Mouse (Mus musculus): ENCODE measurements around the gene Zfp362. TPM values are rescaled to one million over a fixed set of nuclear protein-coding genes. Genes with fewer than 3 reads are reported as not detected.

The Zfp362 gene
- polyA plus RNA-seq, 1 experiment from 2014 or later: 18.2 TPM

DNA sequence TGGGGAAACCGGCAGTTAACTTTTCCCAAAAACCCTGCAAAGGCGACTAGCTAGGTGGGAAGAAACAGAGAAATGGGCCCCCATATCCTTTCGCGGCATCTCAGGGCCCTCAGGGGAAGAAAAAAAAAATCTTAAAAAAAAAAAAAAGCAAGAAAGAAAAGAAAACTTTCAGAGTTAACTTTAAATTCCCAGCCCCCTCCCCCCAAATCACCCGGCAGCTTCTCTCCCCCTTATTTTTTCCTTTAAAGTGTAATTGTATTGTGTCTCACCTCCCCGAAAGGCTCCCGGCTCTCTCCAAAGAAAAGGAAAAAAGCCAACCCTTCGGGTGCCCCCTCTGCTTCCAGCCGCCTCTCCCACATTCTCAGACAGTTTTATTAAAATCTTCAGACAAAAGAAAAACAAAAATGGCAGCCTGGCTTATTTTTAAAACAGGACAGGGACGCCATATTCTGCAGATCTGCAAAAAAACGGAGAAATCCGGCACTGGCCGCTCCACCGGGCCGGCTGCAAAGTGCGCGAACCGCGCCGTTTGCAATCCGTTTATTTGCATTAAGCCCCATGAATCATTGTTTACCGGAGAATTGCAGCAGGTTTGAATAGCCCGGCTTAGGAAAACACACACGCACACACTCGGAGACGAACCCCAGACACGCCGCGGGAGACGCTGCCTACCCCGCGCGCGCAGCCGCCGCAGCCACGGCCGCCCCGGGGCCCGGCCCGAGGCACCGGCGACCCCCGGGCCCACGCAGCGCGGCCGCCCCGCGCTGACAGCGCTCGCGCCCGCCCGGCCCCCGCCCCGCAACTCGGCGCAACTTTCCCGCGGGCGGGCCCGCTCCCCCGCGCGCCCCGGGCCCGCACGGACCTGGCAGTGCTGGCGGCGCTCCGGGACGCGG is 449 bp downstream of the Zfp362 start:
- H3K4me2 ChIP-seq (ENCODE audit: low read depth, low read length): peak overlapping the region; percentile 96
- under 1% methylated on average over 67 of the region's 74 CpGs for WGBS
- H3K4me1 ChIP-seq (ENCODE audit: control insufficient read depth, insufficient read depth, low read length): peaks cover 40% of the 10 kb centered on the region
- no peaks in the 10 kb centered on the region for H3K36me3 ChIP-seq (ENCODE audit: control insufficient read depth, insufficient read depth)
- H3K9me3 ChIP-seq (replicated peaks; ENCODE audit: control insufficient read depth, low read length): no peaks in the 10 kb centered on the region
- peak; percentile 12; the same call in 1 of the 2 replicates for ATAC-seq (replicated peaks; ENCODE audit: extremely low read depth, insufficient read depth, low FRiP score)
- peak overlapping the region; percentile 95 for H3K27ac ChIP-seq (ENCODE audit: low read length)
- peak overlapping the region; percentile 96 for H3K9ac ChIP-seq (ENCODE audit: low read length)
- peak overlapping the region; percentile 76 for H3K4me3 ChIP-seq (ENCODE audit: low read length)
- no peaks in the 10 kb centered on the region for H3K27me3 ChIP-seq (ENCODE audit: control insufficient read depth, insufficient read depth, low read length)

DNA sequence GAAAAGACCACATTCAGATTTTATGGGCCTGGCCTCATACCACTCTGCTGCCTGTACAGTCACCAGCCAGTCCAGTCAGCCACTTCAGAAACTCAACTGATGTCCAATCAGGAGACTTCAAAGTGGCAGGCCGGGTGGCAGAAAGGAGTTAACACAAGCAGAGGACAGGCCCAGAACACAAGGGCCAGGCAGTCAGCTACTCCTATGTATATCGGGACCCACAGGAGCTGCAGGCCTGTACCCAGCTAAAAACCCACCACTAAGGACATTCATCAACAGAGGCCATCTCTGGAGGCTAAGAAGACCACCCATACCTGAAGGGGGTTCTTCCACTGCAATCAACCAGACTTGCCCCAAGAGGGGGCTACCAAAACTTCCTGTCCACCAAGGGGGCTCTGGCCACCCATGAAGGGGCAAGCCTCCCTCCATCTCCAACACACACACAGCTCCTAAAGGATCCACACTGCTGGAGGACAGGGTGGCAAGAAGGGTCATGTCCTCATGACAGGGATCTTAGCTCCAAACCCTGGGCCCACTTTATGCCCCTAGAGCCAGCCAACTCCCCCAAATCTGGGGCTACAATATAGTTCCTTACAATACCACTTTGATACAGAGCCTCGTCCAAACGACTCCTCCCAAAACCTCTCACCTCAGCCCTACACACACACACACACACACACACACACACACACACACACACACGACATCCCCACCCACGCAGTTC is 1.3 kb downstream of the Zfp362 start:
- Histone ChIP-seq H3K36me3 (ENCODE audit: control insufficient read depth, insufficient read depth) (no peaks in the 10 kb centered on the region), H3K27ac (ENCODE audit: low read length) (peak overlapping the region; percentile 95), H3K4me3 (ENCODE audit: low read length) (peak overlapping the region; percentile 76), H3K27me3 (ENCODE audit: control insufficient read depth, insufficient read depth, low read length) (no peaks in the 10 kb centered on the region), H3K9me3 (replicated peaks; ENCODE audit: control insufficient read depth, low read length) (no peaks in the 10 kb centered on the region), H3K4me1 (ENCODE audit: control insufficient read depth, insufficient read depth, low read length) (peaks cover 40% of the 10 kb centered on the region), H3K4me2 (ENCODE audit: low read depth, low read length) (peak overlapping the region; percentile 96), H3K9ac (ENCODE audit: low read length) (peak overlapping the region; percentile 96)
- no peak for ATAC-seq (replicated peaks; ENCODE audit: extremely low read depth, insufficient read depth, low FRiP score)
- WGBS: 5% methylated on average over 6 of the region's 6 CpGs

GRCm38 (mm10) chr4:128803569-128803968 is 2.3 kb downstream of the Zfp362 start:
- WGBS: 57% methylated on average over 5 of the region's 5 CpGs
- peak overlapping the region; percentile 18; the same call in 1 of the 2 replicates for H3K9ac ChIP-seq (ENCODE audit: low read length)
- peak overlapping the region; percentile 96; the same call in 1 of the 2 replicates for H3K4me2 ChIP-seq (ENCODE audit: low read depth, low read length)
- no peaks in the 10 kb centered on the region for H3K36me3 ChIP-seq (ENCODE audit: control insufficient read depth, insufficient read depth)
- peaks cover 40% of the 10 kb centered on the region for H3K4me1 ChIP-seq (ENCODE audit: control insufficient read depth, insufficient read depth, low read length)
- no peaks in the 10 kb centered on the region for H3K9me3 ChIP-seq (replicated peaks; ENCODE audit: control insufficient read depth, low read length)
- no peak overlapping the region for H3K4me3 ChIP-seq (ENCODE audit: low read length)
- H3K27me3 ChIP-seq (ENCODE audit: control insufficient read depth, insufficient read depth, low read length): no peaks in the 10 kb centered on the region
- no peak overlapping the region for H3K27ac ChIP-seq (ENCODE audit: low read length)
- ATAC-seq (replicated peaks; ENCODE audit: extremely low read depth, insufficient read depth, low FRiP score): no peak

DNA sequence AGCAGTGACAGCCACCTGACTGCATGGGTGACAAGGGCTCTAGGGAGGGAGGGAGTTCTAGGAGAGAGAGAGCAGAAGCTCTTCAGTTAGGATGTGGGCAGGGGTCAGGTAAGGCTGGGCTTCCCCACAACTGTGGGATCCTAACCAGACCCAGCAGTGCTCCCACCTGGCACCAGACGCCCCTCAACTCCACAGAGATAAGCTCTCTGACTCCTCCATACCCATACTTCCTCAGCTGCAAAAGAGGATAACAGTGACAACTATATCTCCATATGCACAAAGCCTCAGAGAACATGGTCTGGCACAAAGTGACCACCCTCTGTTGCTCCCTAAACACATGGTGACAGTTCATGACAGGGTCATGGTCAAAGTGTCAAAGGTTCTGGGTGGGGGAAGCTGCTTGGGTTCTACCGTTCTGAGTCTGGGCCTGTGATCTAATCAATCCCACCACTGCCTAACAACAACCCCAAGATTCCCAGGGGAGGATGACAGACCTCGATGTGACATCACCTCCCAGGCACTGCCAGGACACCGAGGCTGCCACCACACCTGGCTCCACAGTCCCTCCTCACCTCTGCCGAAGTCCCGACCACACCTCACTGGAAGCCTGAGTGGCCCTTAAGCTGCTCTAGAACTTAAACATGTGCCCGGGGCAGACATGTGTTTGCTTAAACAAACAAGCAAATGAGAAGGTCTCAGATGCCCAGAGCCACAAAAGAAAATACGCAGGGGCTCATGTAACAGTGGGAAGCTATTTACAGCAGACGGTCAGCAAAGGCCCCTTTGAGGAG is 4.0 kb downstream of the Zfp362 start:
- H3K27me3 ChIP-seq (ENCODE audit: control insufficient read depth, insufficient read depth, low read length): no peaks in the 10 kb centered on the region
- no peak overlapping the region for H3K4me2 ChIP-seq (ENCODE audit: low read depth, low read length)
- H3K4me3 ChIP-seq (ENCODE audit: low read length): no peak overlapping the region
- no peak for ATAC-seq (replicated peaks; ENCODE audit: extremely low read depth, insufficient read depth, low FRiP score)
- no peaks in the 10 kb centered on the region for H3K36me3 ChIP-seq (ENCODE audit: control insufficient read depth, insufficient read depth)
- 0 out of 2 replicates have a peak overlapping the region, but pooled peaks have one; percentile 14 for H3K9ac ChIP-seq (ENCODE audit: low read length)
- no peak overlapping the region for H3K27ac ChIP-seq (ENCODE audit: low read length)
- WGBS: 40% methylated on average over 9 of the region's 9 CpGs
- no peaks in the 10 kb centered on the region for H3K9me3 ChIP-seq (replicated peaks; ENCODE audit: control insufficient read depth, low read length)
- peaks cover 41% of the 10 kb centered on the region for H3K4me1 ChIP-seq (ENCODE audit: control insufficient read depth, insufficient read depth, low read length)

DNA sequence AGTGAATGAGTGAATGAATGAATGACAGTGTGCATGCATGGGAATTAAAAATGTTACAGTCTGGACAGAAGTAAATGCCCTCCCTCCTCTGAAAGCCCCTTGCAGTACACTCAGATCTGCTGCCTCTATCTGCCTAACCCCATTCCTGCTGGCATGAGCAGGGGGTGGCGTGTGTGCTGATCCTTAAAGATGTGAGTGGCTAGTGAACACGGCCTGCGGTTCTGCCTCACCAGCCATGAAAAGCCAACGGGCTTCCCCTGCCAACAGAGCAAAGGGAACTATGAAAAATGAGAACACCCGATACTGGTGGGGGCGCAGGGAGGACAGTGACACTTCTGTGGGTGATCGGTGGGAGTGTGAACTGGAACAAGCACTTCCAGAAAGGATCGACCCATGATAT is 9.1 kb downstream of the Zfp362 start:
- 76% methylated on average over 8 of the region's 8 CpGs for WGBS
- ATAC-seq (replicated peaks; ENCODE audit: extremely low read depth, insufficient read depth, low FRiP score): no peak
- peaks cover 39% of the 10 kb centered on the region for H3K4me1 ChIP-seq (ENCODE audit: control insufficient read depth, insufficient read depth, low read length)

DNA sequence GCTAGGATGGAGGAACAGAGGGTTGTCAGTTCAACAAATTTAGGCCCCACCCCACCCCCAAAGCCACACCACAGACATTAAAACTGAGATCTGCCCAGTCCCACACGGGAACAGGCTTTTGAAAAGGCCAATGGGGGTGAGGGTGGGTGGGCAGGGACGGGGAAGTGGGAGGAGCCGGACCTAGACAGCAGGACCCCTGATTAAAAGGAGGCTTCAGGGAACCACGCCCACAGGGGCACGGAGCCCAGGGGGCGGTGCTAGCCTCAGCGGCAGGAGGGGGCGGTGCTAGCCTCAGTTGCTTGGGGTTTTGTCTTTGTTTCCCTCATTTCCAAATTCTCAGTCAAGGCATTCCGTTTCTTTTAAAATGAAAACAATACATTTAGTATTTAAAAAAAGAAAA is 10.2 kb downstream of the Zfp362 start:
- Histone ChIP-seq H3K4me2 (ENCODE audit: low read depth, low read length) (no peak overlapping the region; the same call in 1 of the 2 replicates), H3K4me3 (ENCODE audit: low read length) (no peak overlapping the region)
- 0 out of 2 replicates have a peak, but pooled peaks have one; percentile 14 for ATAC-seq (replicated peaks; ENCODE audit: extremely low read depth, insufficient read depth, low FRiP score)

More for the DNA sequence above, 9.1 kb downstream of the Zfp362 start:
- Histone ChIP-seq H3K4me2 (ENCODE audit: low read depth, low read length) (no peak overlapping the region), H3K36me3 (ENCODE audit: control insufficient read depth, insufficient read depth) (no peaks in the 10 kb centered on the region), H3K9ac (ENCODE audit: low read length) (no peak overlapping the region), H3K9me3 (replicated peaks; ENCODE audit: control insufficient read depth, low read length) (no peaks in the 10 kb centered on the region), H3K4me3 (ENCODE audit: low read length) (no peak overlapping the region), H3K27me3 (ENCODE audit: control insufficient read depth, insufficient read depth, low read length) (no peaks in the 10 kb centered on the region), H3K27ac (ENCODE audit: low read length) (no peak overlapping the region)

DNA sequence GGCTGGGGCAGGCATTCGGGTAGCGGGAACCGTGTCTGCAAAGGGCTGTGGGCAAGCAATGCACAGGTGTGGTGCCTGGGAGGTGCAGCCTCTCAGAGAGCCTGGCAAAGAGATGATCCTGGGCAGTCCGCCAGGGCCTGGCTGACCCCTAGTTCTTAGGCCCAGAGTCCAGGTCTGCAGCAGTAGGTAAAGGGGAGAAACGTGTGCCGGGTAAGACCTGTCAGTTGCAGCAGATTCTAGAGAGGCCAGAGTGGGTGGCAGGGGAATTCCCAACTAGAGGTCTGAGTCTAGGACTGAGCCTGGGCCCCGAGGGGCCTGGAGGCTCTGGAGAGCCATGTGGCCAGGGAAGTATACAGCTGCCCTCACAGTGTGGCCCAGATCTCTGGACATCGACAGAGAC is 11.6 kb downstream of the Zfp362 start:
- WGBS: 73% methylated on average over 8 of the region's 8 CpGs
- peak overlapping the region; percentile 29; the same call in 1 of the 2 replicates for H3K27ac ChIP-seq (ENCODE audit: low read length)
- no peaks in the 10 kb centered on the region; the same call in 1 of the 2 replicates for H3K36me3 ChIP-seq (ENCODE audit: control insufficient read depth, insufficient read depth)
- no peak overlapping the region for H3K9ac ChIP-seq (ENCODE audit: low read length)
- no peak overlapping the region for H3K4me3 ChIP-seq (ENCODE audit: low read length)
- no peak overlapping the region for H3K4me2 ChIP-seq (ENCODE audit: low read depth, low read length)
- peaks cover 33% of the 10 kb centered on the region for H3K4me1 ChIP-seq (ENCODE audit: control insufficient read depth, insufficient read depth, low read length)
- no peaks in the 10 kb centered on the region for H3K9me3 ChIP-seq (replicated peaks; ENCODE audit: control insufficient read depth, low read length)
- H3K27me3 ChIP-seq (ENCODE audit: control insufficient read depth, insufficient read depth, low read length): no peaks in the 10 kb centered on the region
- no peak for ATAC-seq (replicated peaks; ENCODE audit: extremely low read depth, insufficient read depth, low FRiP score)

More for the DNA sequence above, 10.2 kb downstream of the Zfp362 start:
- WGBS: 12% methylated on average over 9 of the region's 9 CpGs
- no peak overlapping the region for H3K9ac ChIP-seq (ENCODE audit: low read length)
- no peak overlapping the region for H3K27ac ChIP-seq (ENCODE audit: low read length)
- peaks cover 33% of the 10 kb centered on the region for H3K4me1 ChIP-seq (ENCODE audit: control insufficient read depth, insufficient read depth, low read length)
- no peaks in the 10 kb centered on the region for H3K27me3 ChIP-seq (ENCODE audit: control insufficient read depth, insufficient read depth, low read length)
- no peaks in the 10 kb centered on the region for H3K9me3 ChIP-seq (replicated peaks; ENCODE audit: control insufficient read depth, low read length)
- no peaks in the 10 kb centered on the region for H3K36me3 ChIP-seq (ENCODE audit: control insufficient read depth, insufficient read depth)

DNA sequence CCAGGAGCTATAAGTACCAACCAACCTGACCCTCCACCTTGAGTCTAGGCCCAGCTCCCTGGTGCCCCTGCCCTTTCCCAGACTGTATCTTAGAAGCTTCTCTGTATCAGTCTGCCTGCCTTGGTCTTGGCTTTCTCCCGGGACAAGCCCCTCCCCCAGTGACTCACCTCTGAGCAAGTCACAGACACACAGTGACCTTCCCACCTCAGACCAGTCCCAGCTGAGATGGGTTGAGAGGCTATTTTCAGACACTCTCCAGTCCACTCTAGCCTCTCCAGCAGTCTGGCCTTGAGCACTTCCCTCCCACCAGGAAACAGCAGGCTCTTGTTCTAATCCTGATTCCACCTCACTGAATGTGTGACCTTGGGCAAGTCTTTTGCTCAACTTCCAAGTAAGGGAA is 12.1 kb downstream of the Zfp362 start:
- Histone ChIP-seq H3K27me3 (ENCODE audit: control insufficient read depth, insufficient read depth, low read length) (no peaks in the 10 kb centered on the region), H3K27ac (ENCODE audit: low read length) (peak overlapping the region; percentile 43), H3K36me3 (ENCODE audit: control insufficient read depth, insufficient read depth) (no peaks in the 10 kb centered on the region; the same call in 1 of the 2 replicates), H3K9me3 (replicated peaks; ENCODE audit: control insufficient read depth, low read length) (no peaks in the 10 kb centered on the region), H3K4me3 (ENCODE audit: low read length) (no peak overlapping the region), H3K9ac (ENCODE audit: low read length) (no peak overlapping the region), H3K4me1 (ENCODE audit: control insufficient read depth, insufficient read depth, low read length) (peaks cover 33% of the 10 kb centered on the region), H3K4me2 (ENCODE audit: low read depth, low read length) (no peak overlapping the region)
- WGBS: 15% methylated on average over 1 of the region's 1 CpGs
- ATAC-seq (replicated peaks; ENCODE audit: extremely low read depth, insufficient read depth, low FRiP score): peak; percentile 53
